Mouse (Mus musculus) kidney, postnatal 0 days (tissue): ENCODE measurements around the gene Lgmn. TPM values are rescaled to one million over a fixed set of nuclear protein-coding genes. Genes with fewer than 3 reads are reported as not detected.

ENCODE experiments used
- ATAC-seq: fragments of 200-750 bp; cut with Nextera tagmentation; replicated peaks from 2 replicates; pipeline ENCODE4 v1.8.0; 2017; ENCODE audit warnings: low read depth, moderate number of reproducible peaks, moderate TSS enrichment, moderate library complexity; ENCODE audit not compliant: low FRiP score
- DNase-seq: peaks from one replicate; pipeline ENCODE4 v3.0.0-alpha.2; 2016; ENCODE audit warnings: low spot score
- H3K27ac ChIP-seq: fragments of 300-500 bp; sonication (generic); 2 replicates; pipeline ENCODE4 v1.5.1; 2014; ENCODE audit warnings: mild to moderate bottlenecking
- H3K27me3 ChIP-seq: fragments of 300-500 bp; sonication (generic); 2 replicates; pipeline ENCODE4 v1.6.1; 2014; ENCODE audit warnings: low read length, mixed read lengths; ENCODE audit not compliant: insufficient read depth
- H3K36me3 ChIP-seq: fragments of 300-500 bp; sonication (generic); 2 replicates; pipeline ENCODE4 v1.6.1; 2014; ENCODE audit warnings: low read length, mixed read lengths; ENCODE audit not compliant: insufficient read depth
- H3K4me1 ChIP-seq: fragments of 300-500 bp; sonication (generic); replicated peaks from 2 replicates; pipeline ENCODE4 v1.6.1; 2014; ENCODE audit warnings: antibody characterized with exemption, low read length, mixed read lengths; ENCODE audit not compliant: insufficient read depth
- H3K4me2 ChIP-seq: fragments of 300-500 bp; sonication (generic); 2 replicates; pipeline ENCODE4 v1.6.1; 2014; ENCODE audit warnings: mild to moderate bottlenecking, low read length, moderate library complexity, mixed read lengths
- H3K4me3 ChIP-seq: fragments of 300-500 bp; sonication (generic); replicated peaks from 2 replicates; pipeline ENCODE4 v1.5.1; 2014; ENCODE audit warnings: low read depth, low read length
- H3K9ac ChIP-seq: fragments of 300-500 bp; sonication (generic); 2 replicates; pipeline ENCODE4 v1.6.1; 2014; ENCODE audit warnings: low read depth, low read length
- H3K9me3 ChIP-seq: fragments of 300-500 bp; sonication (generic); replicated peaks from 2 replicates; pipeline ENCODE4 v1.6.1; 2016; ENCODE audit warnings: low read length, inconsistent platforms, mixed read lengths
- CTCF ChIP-seq: IDR thresholded peaks from 2 replicates; pipeline ENCODE4 v1.5.1; 2016; ENCODE audit warnings: antibody characterized with exemption, low read depth, mild to moderate bottlenecking, moderate library complexity
- WGBS: fragments of 180-500 bp; shearing (Covaris S2); extraction: QIAGEN DNeasy Blood & Tissue Kit; methylation state at CpG from one replicate; pipeline ENCODE4 v1.1.7; 2014; 5-methylcytosine and 5-hydroxymethylcytosine counted together
- polyA plus RNA-seq: library from polyadenylated mRNA; unstranded; fragments of >200 nt; fragmentation: Nextera tagmentation; extraction: Ambion mirVana; gene quantifications from 2 replicates; pipeline ENCODE4 v1.2.1, GENCODE M21; 2015

The Lgmn gene
- polyA plus RNA-seq, 1 experiment from 2014 or later = 286 TPM

GRCm38 (mm10) chr12:102348447-102348846 lies 91.2 kb downstream of the Lgmn start:
- no peaks in the 10 kb centered on the region for H3K9me3 ChIP-seq
- no peak overlapping the region for H3K27ac ChIP-seq
- H3K27me3 ChIP-seq = no peaks in the 10 kb centered on the region
- TF ChIP-seq CTCF = no peak
- no peaks in the 10 kb centered on the region for H3K4me1 ChIP-seq
- H3K4me2 ChIP-seq = no peak overlapping the region
- H3K4me3 ChIP-seq = no peak overlapping the region
- DNase-seq (no peak), ATAC-seq (no peak)
- no peaks in the 10 kb centered on the region for H3K36me3 ChIP-seq
- 92% methylated on average over 6 of the region's 6 CpGs for WGBS
- no peak overlapping the region for H3K9ac ChIP-seq

- Histone ChIP-seq H3K27me3 (no peaks in the 10 kb centered on the region), H3K36me3 (no peaks in the 10 kb centered on the region), H3K27ac (no peak overlapping the region), H3K4me2 (no peak overlapping the region), H3K9ac (no peak overlapping the region), H3K4me1 (no peaks in the 10 kb centered on the region), H3K4me3 (no peak overlapping the region), H3K9me3 (no peaks in the 10 kb centered on the region)
- ATAC-seq (no peak), DNase-seq (peak; percentile 68)
- WGBS = 15% methylated on average over 1 of the region's 1 CpGs
- peak; percentile 74 for TF ChIP-seq CTCF
These were observed 93.1 kb downstream of the Lgmn start for GRCm38 (mm10) chr12:102346507-102346906.

GRCm38 (mm10) chr12:102345031-102345815 lies 94.4 kb downstream of the Lgmn start:
- DNase-seq = no peak
- Histone ChIP-seq H3K9ac (no peak overlapping the region), H3K9me3 (no peaks in the 10 kb centered on the region), H3K36me3 (no peaks in the 10 kb centered on the region), H3K27me3 (no peaks in the 10 kb centered on the region), H3K4me2 (no peak overlapping the region), H3K27ac (no peak overlapping the region), H3K4me1 (no peaks in the 10 kb centered on the region), H3K4me3 (no peak overlapping the region)
- no peak for ATAC-seq
- WGBS = 68% methylated on average over 14 of the region's 14 CpGs
- no peak for TF ChIP-seq CTCF

Other genes with a start within 250 kb of the Lgmn start
- gene Rin3, start 156.8 kb downstream of the Lgmn start, polyA plus RNA-seq = 5.5 and 8.8 TPM in 2 replicates
- 36.4 and 38.7 TPM in 2 replicates for gene Golga5, start 29.3 kb upstream of the Lgmn start, polyA plus RNA-seq
- gene Chga, start 115.2 kb upstream of the Lgmn start, polyA plus RNA-seq = 0.51 and 0.54 TPM in 2 replicates